Mouse (Mus musculus) bone marrow, adult 2 months (tissue): ENCODE results near the gene Acvr2b.

ENCODE experiments used
- CTCF ChIP-seq: fragments of 200-500 bp; IDR thresholded peaks from 2 replicates; pipeline ENCODE4 v1.5.1; 2011; ENCODE audit warnings: low read length, control low read depth; ENCODE audit not compliant: control insufficient read depth, insufficient read depth
- POLR2A ChIP-seq: fragments of 200-500 bp; IDR thresholded peaks from 2 replicates; pipeline ENCODE4 v1.6.1; 2011; ENCODE audit warnings: low read depth, mild to moderate bottlenecking, control low read depth, low read length, borderline replicate concordance; ENCODE audit not compliant: control insufficient read depth

DNA sequence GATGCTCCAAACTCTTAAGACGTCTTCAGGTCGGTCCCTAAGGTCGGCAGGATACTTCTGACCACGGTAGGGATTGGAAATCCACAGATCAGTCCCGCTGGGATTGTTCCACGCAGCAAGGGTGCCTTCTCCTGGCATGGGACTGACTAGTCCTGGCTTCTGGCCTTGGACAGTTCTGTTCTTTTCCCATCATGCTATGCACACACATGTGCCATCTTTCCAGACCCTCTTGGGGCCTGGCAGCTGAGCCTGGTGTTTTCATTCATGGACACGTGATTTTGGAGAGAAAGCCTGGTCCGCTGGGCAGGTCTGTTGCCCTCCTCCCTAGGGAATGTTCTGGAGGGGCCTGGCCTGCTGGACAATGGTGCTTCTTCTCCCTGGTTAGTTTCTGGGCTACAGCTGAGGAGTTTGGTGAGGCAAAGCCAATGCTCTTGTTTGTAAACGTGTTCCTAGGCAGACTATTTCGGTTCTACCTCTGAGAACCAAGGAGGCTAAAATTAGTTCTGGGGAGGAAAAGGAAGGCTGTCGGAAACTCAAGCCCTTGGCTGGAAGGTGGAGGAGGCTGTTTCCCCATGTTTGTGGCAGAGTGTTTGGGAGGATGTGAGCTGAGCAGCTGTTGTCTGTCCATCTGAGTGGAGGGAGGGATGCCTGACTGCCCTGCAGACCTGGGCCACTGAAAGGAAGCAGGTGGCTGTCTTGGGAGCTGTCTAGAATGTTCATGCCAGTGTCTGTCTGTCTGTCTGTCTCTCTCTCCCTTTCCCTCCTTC lies 7.2 kb downstream of the Acvr2b start:
- no peak for TF ChIP-seq CTCF
- TF ChIP-seq POLR2A, result no peak
